ENCODE assay signal across 25 mouse cellular contexts in genomic region chr7:115755272-115755671, GRCm38 (mm10).
"Had no signal": no experiment of that assay in that cellular context is flagged by ENCODE, and none has a peak within 500 bp of the region (broad histone marks: within the 10 kb centered on the region; RNA-seq: fewer than 3 reads in every experiment).

No protein-coding gene starts in this region.

- H3K27me3 ChIP-seq: heart, embryonic 12.5 days; hindbrain, embryonic 13.5 days; hindbrain, embryonic 15.5 days; kidney, embryonic 15.5 days; limb, embryonic 13.5 days; limb, embryonic 15.5 days; liver, embryonic 12.5 days had no signal

- H3K27ac ChIP-seq: gastrocnemius, adult 2 months; heart, embryonic 10.5 days; hindbrain, embryonic 13.5 days; hindbrain, embryonic 15.5 days; hindbrain, postnatal 0 days; kidney, embryonic 15.5 days; kidney, postnatal 0 days; limb, embryonic 13.5 days; limb, embryonic 15.5 days; liver, embryonic 12.5 days had no signal

- H3K4me2 ChIP-seq: heart, embryonic 12.5 days; hindbrain, embryonic 13.5 days; hindbrain, embryonic 15.5 days; kidney, embryonic 15.5 days; limb, embryonic 13.5 days; limb, embryonic 15.5 days; liver, embryonic 12.5 days had no signal

- ATAC-seq: hindbrain, postnatal 0 days; intestine, embryonic 16.5 days; liver, embryonic 12.5 days had no signal

- H3K9ac ChIP-seq: heart, embryonic 12.5 days; hindbrain, embryonic 13.5 days; hindbrain, embryonic 15.5 days; kidney, embryonic 15.5 days; limb, embryonic 13.5 days; limb, embryonic 15.5 days; liver, embryonic 12.5 days had no signal

- H3K9me3 ChIP-seq: heart, embryonic 10.5 days; heart, embryonic 12.5 days; hindbrain, embryonic 13.5 days; hindbrain, embryonic 15.5 days; kidney, embryonic 15.5 days; limb, embryonic 13.5 days; limb, embryonic 15.5 days; liver, embryonic 12.5 days had no signal

- H3K4me3 ChIP-seq: gastrocnemius, adult 2 months; heart, embryonic 10.5 days; heart, embryonic 12.5 days; hindbrain, embryonic 13.5 days; hindbrain, embryonic 15.5 days; kidney, embryonic 15.5 days; limb, embryonic 13.5 days; limb, embryonic 15.5 days; liver, embryonic 12.5 days had no signal

- DNase-seq: gastrocnemius, adult 2 months; gastrocnemius, postnatal 10 days; gastrocnemius, postnatal 25 days; heart, adult 18-20 months; heart, postnatal 10 days; heart, postnatal 4 days; kidney, adult 11 months; kidney, adult 2 months; kidney, adult 9 months; kidney, postnatal 14 days; kidney, postnatal 36 days; layer of hippocampus, adult 9-11 months; layer of hippocampus, postnatal 36 days; left cerebral cortex, postnatal 4 days had no signal

- H3K36me3 ChIP-seq: heart, embryonic 10.5 days; heart, embryonic 12.5 days; hindbrain, embryonic 13.5 days; hindbrain, embryonic 15.5 days; kidney, embryonic 15.5 days; limb, embryonic 13.5 days; limb, embryonic 15.5 days; liver, embryonic 12.5 days had no signal
